Mouse (Mus musculus) embryo, embryonic 10 days (tissue): Measurements from ENCODE around the gene Xpnpep2.

ENCODE experiments used
- DNase-seq: peaks from one replicate; pipeline ENCODE4 v3.0.0-alpha.2; 2015; ENCODE audit warnings: low spot score

The Xpnpep2 gene

GRCm38 (mm10) chrX:48158229-48158919 lies 49.8 kb downstream of the Xpnpep2 start:
- DNase-seq, result no peak

GRCm38 (mm10) chrX:48169892-48170291 lies 61.4 kb downstream of the Xpnpep2 start:
- peak; percentile 14 for DNase-seq

GRCm38 (mm10) chrX:48170368-48170767 lies 61.8 kb downstream of the Xpnpep2 start:
- no peak for DNase-seq

GRCm38 (mm10) chrX:48181844-48182243 lies 73.3 kb downstream of the Xpnpep2 start:
- no peak for DNase-seq

- DNase-seq, result no peak
Measured at GRCm38 (mm10) chrX:48184703-48185102, 76.2 kb downstream of the Xpnpep2 start.
